Mouse (Mus musculus) central nervous system, embryonic 18 days (tissue): ENCODE measurements around the gene Plk5. TPM values are rescaled to one million over a fixed set of nuclear protein-coding genes. Genes with fewer than 3 reads are reported as not detected.

Experiments used
- polyA plus RNA-seq: library from polyadenylated mRNA; depleted of rRNA; stranded (reverse); fragments of >200 nt; gene quantifications from 2 replicates; pipeline ENCODE4 v1.2.3, GENCODE M21; 2012; rRNA removed

Plk5 gene
- polyA plus RNA-seq = 14.5 and 15.1 TPM in 2 replicates

GRCm38 (mm10) chr10:80356001-80356682 lies at the start of gene Plk5:
TSS of gene Plk5 (plus strand) at chr10:80356459.

GRCm38 (mm10) chr10:80320340-80320760 lies 35.9 kb upstream of the Plk5 start, which contains the start of gene 2310011J03Rik:
TSS of gene 2310011J03Rik (minus strand) at chr10:80320537.

GRCm38 (mm10) chr10:80329273-80330081 lies 26.8 kb upstream of the Plk5 start, which contains the start of the genes Pcsk4 and Reep6:
TSS of gene Pcsk4 (minus strand) at chr10:80329498.
TSS of gene Reep6 (plus strand) at chr10:80329953.

GRCm38 (mm10) chr10:80348244-80348781 lies 7.9 kb upstream of the Plk5 start, which contains the start of gene Adamtsl5:
TSS of gene Adamtsl5 (minus strand) at chr10:80348412.

GRCm38 (mm10) chr10:80387522-80387959 lies 31.3 kb downstream of the Plk5 start, which contains the start of gene Mex3d:
TSS of gene Mex3d (minus strand) at chr10:80387659.

GRCm38 (mm10) chr10:80399191-80399972 lies 43.1 kb downstream of the Plk5 start, which contains the start of gene Mbd3:
TSS of gene Mbd3 (minus strand) at chr10:80399550.

GRCm38 (mm10) chr10:80406684-80407501 lies 50.6 kb downstream of the Plk5 start, which contains the start of gene Uqcr11:
TSS of gene Uqcr11 (minus strand) at chr10:80406830.

Other genes starting within 250 kb of the Plk5 start
- 83.3 and 90.0 TPM in 2 replicates for gene Stk11, start 240.7 kb upstream of the Plk5 start, polyA plus RNA-seq
- 451 and 454 TPM in 2 replicates for gene Atp5d, start 217.8 kb upstream of the Plk5 start, polyA plus RNA-seq
- 161 and 178 TPM in 2 replicates for gene Cbarp, start 215.6 kb upstream of the Plk5 start, polyA plus RNA-seq
- gene Midn, start 208.2 kb upstream of the Plk5 start, polyA plus RNA-seq = 71.4 and 90.3 TPM in 2 replicates
- 393 and 405 TPM in 2 replicates for gene Cirbp, start 190.5 kb upstream of the Plk5 start, polyA plus RNA-seq
- gene 1600002K03Rik, start 183.5 kb upstream of the Plk5 start, polyA plus RNA-seq = 14.0 and 17.9 TPM in 2 replicates
- 39.2 and 42.5 TPM in 2 replicates for gene Efna2, start 177.0 kb upstream of the Plk5 start, polyA plus RNA-seq
- 51.1 and 52.1 TPM in 2 replicates for gene Mum1, start 130.0 kb upstream of the Plk5 start, polyA plus RNA-seq
- gene Ndufs7, start 107.3 kb upstream of the Plk5 start, polyA plus RNA-seq = 302 and 305 TPM in 2 replicates
- gene Gamt, start 95.4 kb upstream of the Plk5 start, polyA plus RNA-seq = 18.8 and 24.7 TPM in 2 replicates
- gene Dazap1, start 95.0 kb upstream of the Plk5 start, polyA plus RNA-seq = 128 and 136 TPM in 2 replicates
- gene Rps15, start 64.0 kb upstream of the Plk5 start, polyA plus RNA-seq = 2,373 and 2,399 TPM in 2 replicates
- 140 and 172 TPM in 2 replicates for gene Apc2, start 60.5 kb upstream of the Plk5 start, polyA plus RNA-seq
- 25.8 and 26.3 TPM in 2 replicates for gene 2310011J03Rik, start 35.9 kb upstream of the Plk5 start, polyA plus RNA-seq
- 10.6 and 10.7 TPM in 2 replicates for gene Pcsk4, start 27.0 kb upstream of the Plk5 start, polyA plus RNA-seq
- gene Reep6, start 26.5 kb upstream of the Plk5 start, polyA plus RNA-seq = 3.1 and 3.2 TPM in 2 replicates
- gene Adamtsl5, start 8.0 kb upstream of the Plk5 start, polyA plus RNA-seq = 1.2 and 2.2 TPM in 2 replicates
- gene Mex3d, start 31.2 kb downstream of the Plk5 start, polyA plus RNA-seq = 72.2 and 76.7 TPM in 2 replicates
- 199 and 209 TPM in 2 replicates for gene Mbd3, start 43.1 kb downstream of the Plk5 start, polyA plus RNA-seq
- gene Uqcr11, start 50.4 kb downstream of the Plk5 start, polyA plus RNA-seq = 745 and 942 TPM in 2 replicates
- gene Tcf3, start 77.2 kb downstream of the Plk5 start, polyA plus RNA-seq = 60.4 and 61.6 TPM in 2 replicates
- 1.8 and 1.9 TPM in 2 replicates for gene Onecut3, start 138.4 kb downstream of the Plk5 start, polyA plus RNA-seq
- 0.56 TPM in 2 replicates for gene Atp8b3, start 182.7 kb downstream of the Plk5 start, polyA plus RNA-seq
- 35.8 and 43.3 TPM in 2 replicates for gene Rexo1, start 205.1 kb downstream of the Plk5 start, polyA plus RNA-seq
- gene Klf16, start 220.9 kb downstream of the Plk5 start, polyA plus RNA-seq = 16.9 and 17.9 TPM in 2 replicates
- 158 and 169 TPM in 2 replicates for gene Abhd17a, start 233.9 kb downstream of the Plk5 start, polyA plus RNA-seq
- 48.0 and 52.2 TPM in 2 replicates for gene Scamp4, start 246.4 kb downstream of the Plk5 start, polyA plus RNA-seq
- gene Adat3, start 246.4 kb downstream of the Plk5 start, polyA plus RNA-seq = 7.8 and 8.9 TPM in 2 replicates
- 3.7 and 4.2 TPM in 2 replicates for gene Gm49322, start 249.6 kb downstream of the Plk5 start, polyA plus RNA-seq